Mouse (Mus musculus) macrophage (primary cell): ENCODE measurements around the gene Tmem8. TPM values are rescaled to one million over a fixed set of nuclear protein-coding genes. Genes with fewer than 3 reads are reported as not detected.

Experiments
- H3K27ac ChIP-seq: fragments of 350-480 bp; formaldehyde crosslinking; 2 replicates; pipeline ENCODE4 v1.9.0; 2021
- H3K36me3 ChIP-seq: fragments of 350-480 bp; formaldehyde crosslinking; 2 replicates; pipeline ENCODE4 v1.9.0; 2021; ENCODE audit errors: inconsistent target
- H3K4me3 ChIP-seq: fragments of 350-480 bp; formaldehyde crosslinking; 2 replicates; pipeline ENCODE4 v1.9.0; 2021; ENCODE audit errors: inconsistent target
- H3K79me2 ChIP-seq: fragments of 350-480 bp; formaldehyde crosslinking; 2 replicates; pipeline ENCODE4 v1.9.0; 2021; ENCODE audit errors: inconsistent target
- WGBS: methylation state at CpG from one replicate; pipeline ENCODE4 v1.1.7; 2026; ENCODE audit warnings: inconsistent platforms; ENCODE audit not compliant: missing documents; 5-methylcytosine and 5-hydroxymethylcytosine counted together
- polyA plus RNA-seq: library from polyadenylated mRNA; stranded (reverse); fragments of 250-400 nt; gene quantifications from 3 replicates; pipeline ENCODE4 v1.2.4, GENCODE M21; 2018; ENCODE audit warnings: inconsistent platforms
- total RNA-seq, 78 experiments: library from RNA; depleted of rRNA; stranded (reverse); fragments of 250-400 nt; gene quantifications; 1 replicate in 9 of 78; 2 replicates in 24 of 78; 3 replicates in 43 of 78; 4 replicates in 2 of 78; pipeline ENCODE4 v1.2.4; 2018; ENCODE audit warnings: inconsistent platforms in 56 of 78

The Tmem8 gene
- total RNA-seq (2018; cell fraction: chromatin; rRNA removed): 10 to 100 TPM in 23 of 26 experiments, 1 to 10 TPM in 3; 5.8 to 89.8 (median 52.6) TPM
- total RNA-seq (2018; cell fraction: cytosol; rRNA removed): 10 to 100 TPM; 21.1 to 52.9 (median 34.9) TPM
- total RNA-seq (2018; cell fraction: nucleus; rRNA removed): 10 to 100 TPM; 11.1 to 92.4 (median 48.9) TPM
- 35.3 to 45.1 TPM (median 37.7 TPM) in 3 replicates for polyA plus RNA-seq

GRCm38 (mm10) chr17:26113181-26113948, at the start of gene Tmem8:
Tmem8 (plus strand) TSS chr17:26113299.
- H3K79me2 ChIP-seq: no peaks in the 10 kb centered on the region; the same call in 1 of the 2 replicates
- H3K36me3 ChIP-seq: peaks cover 17% of the 10 kb centered on the region
- WGBS: under 1% methylated on average over 75 of the region's 75 CpGs
- peak within 1 kb of the TSS; percentile 64 for H3K4me3 ChIP-seq
- H3K27ac ChIP-seq: peak within 1 kb of the TSS; percentile 22

- Histone ChIP-seq H3K4me3 (no peak overlapping the region), H3K36me3 (no peaks in the 10 kb centered on the region), H3K27ac (no peak overlapping the region), H3K79me2 (no peaks in the 10 kb centered on the region)
- WGBS: 28% methylated on average over 6 of the region's 6 CpGs
Measured at GRCm38 (mm10) chr17:26064916-26065315, 48.2 kb upstream of the Tmem8 start.

DNA sequence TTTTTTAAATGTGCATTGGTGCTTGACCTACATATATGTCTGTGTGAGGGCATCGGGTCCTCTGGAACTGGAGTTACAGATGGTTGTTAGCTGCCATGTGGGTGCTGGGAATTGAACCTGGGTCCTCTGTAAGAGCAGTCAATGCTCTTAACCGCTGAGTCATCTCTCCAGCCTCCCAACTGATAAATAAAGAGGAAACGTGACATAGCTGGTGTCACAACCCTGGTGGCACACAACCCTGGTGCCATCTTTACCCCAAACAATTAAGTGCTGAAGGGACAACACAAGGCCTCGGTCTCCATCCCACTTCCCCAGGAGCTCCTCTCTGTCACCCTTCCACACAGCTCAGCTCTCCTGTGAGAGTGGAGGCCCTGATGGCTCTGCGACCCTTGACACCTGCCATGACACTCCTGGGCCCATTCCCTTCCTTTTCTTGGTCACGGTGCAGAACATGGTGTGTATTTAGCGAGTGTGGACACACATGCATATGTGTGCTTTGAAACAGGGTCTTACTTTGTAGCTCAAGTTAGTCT, 46.5 kb upstream of the Tmem8 start:
- no peak overlapping the region for H3K27ac ChIP-seq
- H3K36me3 ChIP-seq: no peaks in the 10 kb centered on the region
- 90% methylated on average over 7 of the region's 7 CpGs for WGBS
- H3K79me2 ChIP-seq: no peaks in the 10 kb centered on the region
- no peak overlapping the region for H3K4me3 ChIP-seq

DNA sequence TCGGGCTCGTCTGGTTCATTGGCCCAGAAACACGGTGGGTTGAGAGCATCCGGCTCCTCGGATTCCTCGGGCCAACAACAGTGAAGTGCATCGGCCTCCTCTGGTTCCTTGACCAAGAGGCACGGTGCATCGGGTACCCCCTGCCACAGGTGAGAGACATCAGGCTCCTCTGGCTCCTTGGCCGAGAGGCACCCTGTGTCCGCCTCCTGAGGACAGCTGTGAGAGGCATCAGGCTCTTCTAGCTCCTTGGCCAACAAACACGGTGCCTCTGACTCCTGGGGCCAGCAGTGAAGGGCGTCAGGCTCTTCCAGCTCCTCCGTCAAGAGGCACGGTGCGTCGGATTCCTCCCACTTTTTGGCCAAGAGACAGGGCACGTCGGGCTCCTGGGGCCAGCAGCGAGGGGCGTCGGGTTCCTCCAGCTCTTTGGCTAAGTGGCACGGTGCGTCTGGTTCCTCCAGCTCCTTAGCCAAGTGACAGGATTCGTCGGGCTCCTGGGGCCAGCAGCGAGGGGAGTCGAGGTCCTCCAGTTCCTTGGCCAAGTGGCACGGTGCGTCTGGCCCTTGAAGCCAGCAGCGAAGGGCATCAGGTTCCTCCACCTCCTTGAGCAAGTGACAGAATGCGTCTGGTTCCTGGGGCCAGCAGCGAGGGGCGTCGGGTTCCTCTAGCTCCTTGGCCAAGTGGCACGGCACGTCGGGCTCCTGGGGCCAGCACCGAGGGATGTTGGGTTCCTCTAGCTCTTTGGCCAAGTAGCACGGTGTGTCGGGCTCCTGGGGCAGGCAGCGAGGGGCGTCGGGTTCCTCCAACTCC, 44.9 kb upstream of the Tmem8 start:
- Histone ChIP-seq H3K36me3 (no peaks in the 10 kb centered on the region), H3K79me2 (no peaks in the 10 kb centered on the region), H3K4me3 (peak overlapping the region; percentile 26), H3K27ac (no peak overlapping the region)
- 19% methylated on average over 44 of the region's 44 CpGs for WGBS

DNA sequence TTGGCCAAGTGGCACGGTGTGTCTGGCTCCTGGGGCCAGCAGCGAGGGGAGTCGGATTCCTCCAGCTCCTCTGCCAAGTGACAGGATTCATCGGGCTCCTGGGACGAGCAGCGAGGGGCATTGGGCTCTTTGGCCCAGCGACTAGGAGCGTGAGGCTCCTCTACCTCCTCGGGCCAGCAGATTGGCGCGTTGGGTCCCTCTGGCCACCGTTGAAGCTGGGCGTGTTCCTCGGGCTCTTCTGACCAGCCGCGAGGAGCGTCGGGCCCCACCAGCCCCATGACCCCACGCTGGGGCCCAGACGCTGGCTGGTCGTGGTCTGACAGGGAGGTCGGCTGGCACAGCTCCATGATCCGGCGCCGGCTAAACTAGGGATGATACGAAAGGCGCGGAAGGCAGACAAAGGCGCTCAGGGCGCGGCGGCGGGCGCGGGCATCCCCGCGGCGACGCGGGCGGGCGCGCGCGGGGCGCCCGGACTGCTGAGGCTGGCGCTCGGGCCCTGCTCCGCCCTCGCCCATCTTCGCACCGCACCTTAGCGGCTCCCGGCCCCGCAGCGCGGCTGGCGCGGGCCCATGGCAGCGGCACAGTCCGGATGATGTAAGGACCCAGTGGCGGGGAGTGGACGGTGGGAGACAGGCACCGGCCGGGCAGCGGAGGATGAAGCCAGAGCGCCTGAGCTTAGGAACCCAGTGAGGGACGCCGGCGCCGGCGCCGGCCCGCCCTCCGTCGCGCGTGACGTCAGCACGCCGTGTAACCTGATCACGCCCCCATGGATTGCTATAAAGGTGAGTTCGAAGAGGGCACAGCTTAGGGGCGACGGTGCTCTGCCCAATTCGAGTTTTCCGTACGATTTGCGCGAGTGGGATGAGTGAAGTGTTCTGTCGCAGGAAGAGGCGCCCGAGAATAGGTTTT, 44.0 kb upstream of the Tmem8 start, which contains the start of gene Rab11fip3:
Rab11fip3 (minus strand) TSS at position 725 of the 909 bp plus-strand sequence.
- under 1% methylated on average over 94 of the region's 94 CpGs for WGBS
- Histone ChIP-seq H3K79me2 (no peaks in the 10 kb centered on the region), H3K27ac (no peak within 1 kb of the TSS), H3K4me3 (peak within 1 kb of the TSS; percentile 39), H3K36me3 (no peaks in the 10 kb centered on the region)

- Histone ChIP-seq H3K79me2 (no peaks in the 10 kb centered on the region), H3K4me3 (no peak overlapping the region), H3K36me3 (no peaks in the 10 kb centered on the region), H3K27ac (no peak overlapping the region)
- WGBS: 27% methylated on average over 6 of the region's 6 CpGs
Measured at GRCm38 (mm10) chr17:26070136-26070535, 43.0 kb upstream of the Tmem8 start.

DNA sequence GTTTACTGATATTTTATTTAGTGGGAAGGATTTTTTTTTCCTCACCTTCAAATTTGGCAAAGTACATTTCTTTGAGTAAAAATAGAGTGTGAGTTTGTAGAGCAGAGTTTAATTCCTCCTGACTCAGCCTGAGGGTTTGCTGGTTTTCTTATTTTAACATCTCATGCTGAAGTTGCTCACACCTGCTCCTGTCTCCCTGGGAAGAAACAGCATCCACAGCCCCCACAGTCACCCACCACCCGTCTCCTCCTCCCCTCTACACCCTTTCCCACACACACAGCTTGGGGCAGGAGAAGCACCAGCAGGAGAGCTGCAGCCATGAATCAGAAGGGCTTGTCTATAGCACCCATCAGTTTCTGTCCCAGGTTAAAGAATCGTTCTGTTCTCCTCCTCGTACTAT, 37.9 kb upstream of the Tmem8 start:
- WGBS: 83% methylated on average over 3 of the region's 3 CpGs
- Histone ChIP-seq H3K27ac (no peak overlapping the region), H3K79me2 (no peaks in the 10 kb centered on the region), H3K36me3 (no peaks in the 10 kb centered on the region), H3K4me3 (no peak overlapping the region)

- no peaks in the 10 kb centered on the region for H3K79me2 ChIP-seq
- H3K4me3 ChIP-seq: no peak overlapping the region
- 89% methylated on average over 2 of the region's 2 CpGs for WGBS
- no peak overlapping the region for H3K27ac ChIP-seq
- no peaks in the 10 kb centered on the region for H3K36me3 ChIP-seq
Measured at GRCm38 (mm10) chr17:26078851-26079250, 34.2 kb upstream of the Tmem8 start.

- no peak overlapping the region for H3K4me3 ChIP-seq
- H3K27ac ChIP-seq: no peak overlapping the region
- no peaks in the 10 kb centered on the region for H3K79me2 ChIP-seq
- no peaks in the 10 kb centered on the region; the same call in 1 of the 2 replicates for H3K36me3 ChIP-seq
- WGBS: 66% methylated on average over 2 of the region's 2 CpGs
Measured at GRCm38 (mm10) chr17:26080867-26081266, 32.2 kb upstream of the Tmem8 start.

- H3K4me3 ChIP-seq: no peak overlapping the region
- no peak overlapping the region for H3K27ac ChIP-seq
- H3K79me2 ChIP-seq: no peaks in the 10 kb centered on the region
- WGBS: 95% methylated on average over 9 of the region's 9 CpGs
- no peaks in the 10 kb centered on the region; the same call in 1 of the 2 replicates for H3K36me3 ChIP-seq
Measured at GRCm38 (mm10) chr17:26087059-26087564, 26.0 kb upstream of the Tmem8 start.

- Histone ChIP-seq H3K79me2 (no peaks in the 10 kb centered on the region), H3K36me3 (no peaks in the 10 kb centered on the region), H3K27ac (peak within 1 kb of the TSS; percentile 51), H3K4me3 (peak within 1 kb of the TSS; percentile 81)
- WGBS: 1% methylated on average over 32 of the region's 32 CpGs
Measured at GRCm38 (mm10) chr17:26089905-26090632, 23.0 kb upstream of the Tmem8 start, which contains the start of gene Decr2. Decr2 (minus strand) TSS chr17:26090337.

GRCm38 (mm10) chr17:26094531-26095110, 18.5 kb upstream of the Tmem8 start:
- H3K79me2 ChIP-seq: no peaks in the 10 kb centered on the region
- H3K27ac ChIP-seq: 0 out of 2 replicates have a peak overlapping the region, but pooled peaks have one; percentile 25

More at GRCm38 (mm10) chr17:26094531-26095110, 18.5 kb upstream of the Tmem8 start:
- Histone ChIP-seq H3K36me3 (no peaks in the 10 kb centered on the region), H3K4me3 (peak overlapping the region; percentile 46)
- WGBS: 65% methylated on average over 9 of the region's 9 CpGs
